Mouse (Mus musculus): Measurements from ENCODE around the gene Foxk1. TPM values are rescaled to one million over a fixed set of nuclear protein-coding genes. Genes with fewer than 3 reads are reported as not detected.

Gene Foxk1
- polyA plus RNA-seq, 1 experiment from 2014 or later: 4.0 TPM

- ATAC-seq (replicated peaks; ENCODE audit: low FRiP score): peak; percentile 92
- peaks cover 8% of the 10 kb centered on the region; the same call in 1 of the 2 replicates for H3K36me3 ChIP-seq (ENCODE audit: control insufficient read depth, insufficient read depth, low read length)
- H3K9me3 ChIP-seq (ENCODE audit: control insufficient read depth, low read length): no peaks in the 10 kb centered on the region
- 1% methylated on average over 60 of the region's 60 CpGs for WGBS
- no peaks in the 10 kb centered on the region for H3K27me3 ChIP-seq (replicated peaks; ENCODE audit: control insufficient read depth, insufficient read depth, low read length)
- peak within 1 kb of the TSS; percentile 84 for H3K4me3 ChIP-seq (ENCODE audit: low read depth, low read length)
- peak within 1 kb of the TSS; percentile 87 for H3K9ac ChIP-seq (ENCODE audit: low read depth, low read length)
- H3K4me1 ChIP-seq (replicated peaks; ENCODE audit: control insufficient read depth, insufficient read depth, low read length): peaks cover 9% of the 10 kb centered on the region
- H3K4me2 ChIP-seq: peak within 1 kb of the TSS; percentile 83
- H3K27ac ChIP-seq (ENCODE audit: low read depth, low read length): peak within 1 kb of the TSS; percentile 84
- DNase-seq (ENCODE audit: low spot score): peak; percentile 98
Observed at GRCm38 (mm10) chr5:142463461-142464454, 62.5 kb downstream of the Foxk1 start, which contains the start of gene Ap5z1. Ap5z1 (plus strand) TSS chr5:142463944.

GRCm38 (mm10) chr5:142468375-142468774 is 67.1 kb downstream of the Foxk1 start:
- WGBS: 93% methylated on average over 13 of the region's 13 CpGs
- no peak overlapping the region for H3K9ac ChIP-seq (ENCODE audit: low read depth, low read length)
- no peak overlapping the region for H3K4me3 ChIP-seq (ENCODE audit: low read depth, low read length)
- H3K9me3 ChIP-seq (ENCODE audit: control insufficient read depth, low read length): no peaks in the 10 kb centered on the region
- ATAC-seq (replicated peaks; ENCODE audit: low FRiP score): no peak
- peaks cover 6% of the 10 kb centered on the region for H3K4me1 ChIP-seq (replicated peaks; ENCODE audit: control insufficient read depth, insufficient read depth, low read length)
- no peaks in the 10 kb centered on the region for H3K27me3 ChIP-seq (replicated peaks; ENCODE audit: control insufficient read depth, insufficient read depth, low read length)
- H3K36me3 ChIP-seq (ENCODE audit: control insufficient read depth, insufficient read depth, low read length): peaks cover 13% of the 10 kb centered on the region; the same call in 1 of the 2 replicates
- H3K27ac ChIP-seq (ENCODE audit: low read depth, low read length): no peak overlapping the region
- no peak for DNase-seq (ENCODE audit: low spot score)
- no peak overlapping the region for H3K4me2 ChIP-seq

- Histone ChIP-seq H3K9me3 (ENCODE audit: control insufficient read depth, low read length) (no peaks in the 10 kb centered on the region), H3K27me3 (replicated peaks; ENCODE audit: control insufficient read depth, insufficient read depth, low read length) (no peaks in the 10 kb centered on the region), H3K9ac (ENCODE audit: low read depth, low read length) (no peak overlapping the region), H3K4me2 (no peak overlapping the region), H3K4me3 (ENCODE audit: low read depth, low read length) (no peak overlapping the region), H3K4me1 (replicated peaks; ENCODE audit: control insufficient read depth, insufficient read depth, low read length) (peaks cover 2% of the 10 kb centered on the region), H3K27ac (ENCODE audit: low read depth, low read length) (no peak overlapping the region), H3K36me3 (ENCODE audit: control insufficient read depth, insufficient read depth, low read length) (peaks cover 13% of the 10 kb centered on the region; the same call in 1 of the 2 replicates)
- DNase-seq (ENCODE audit: low spot score) (no peak), ATAC-seq (replicated peaks; ENCODE audit: low FRiP score) (no peak)
- WGBS: 86% methylated on average over 11 of the region's 11 CpGs
Observed at GRCm38 (mm10) chr5:142469796-142470195, 68.5 kb downstream of the Foxk1 start.

GRCm38 (mm10) chr5:142473696-142474095 is 72.4 kb downstream of the Foxk1 start:
- H3K9me3 ChIP-seq (ENCODE audit: control insufficient read depth, low read length): no peaks in the 10 kb centered on the region
- no peak overlapping the region for H3K4me2 ChIP-seq
- ATAC-seq (replicated peaks; ENCODE audit: low FRiP score) (no peak), DNase-seq (ENCODE audit: low spot score) (no peak)
- no peak overlapping the region for H3K27ac ChIP-seq (ENCODE audit: low read depth, low read length)
- no peak overlapping the region for H3K4me3 ChIP-seq (ENCODE audit: low read depth, low read length)
- H3K4me1 ChIP-seq (replicated peaks; ENCODE audit: control insufficient read depth, insufficient read depth, low read length): 0 out of 2 replicates have a peak, but pooled peaks cover 2% of the 10 kb centered on the region
- H3K36me3 ChIP-seq (ENCODE audit: control insufficient read depth, insufficient read depth, low read length): peaks cover 16% of the 10 kb centered on the region; the same call in 1 of the 2 replicates
- no peak overlapping the region for H3K9ac ChIP-seq (ENCODE audit: low read depth, low read length)
- 86% methylated on average over 10 of the region's 10 CpGs for WGBS
- no peaks in the 10 kb centered on the region for H3K27me3 ChIP-seq (replicated peaks; ENCODE audit: control insufficient read depth, insufficient read depth, low read length)

- peaks cover 10% of the 10 kb centered on the region; the same call in 1 of the 2 replicates for H3K36me3 ChIP-seq (ENCODE audit: control insufficient read depth, insufficient read depth, low read length)
- no peak for DNase-seq (ENCODE audit: low spot score)
- no peak overlapping the region for H3K27ac ChIP-seq (ENCODE audit: low read depth, low read length)
- H3K9ac ChIP-seq (ENCODE audit: low read depth, low read length): no peak overlapping the region
- H3K4me1 ChIP-seq (replicated peaks; ENCODE audit: control insufficient read depth, insufficient read depth, low read length): peaks cover 2% of the 10 kb centered on the region; the same call in 1 of the 2 replicates
- ATAC-seq (replicated peaks; ENCODE audit: low FRiP score): no peak
- H3K9me3 ChIP-seq (ENCODE audit: control insufficient read depth, low read length): no peaks in the 10 kb centered on the region
- no peak overlapping the region for H3K4me3 ChIP-seq (ENCODE audit: low read depth, low read length)
- H3K4me2 ChIP-seq: no peak overlapping the region
- 72% methylated on average over 7 of the region's 7 CpGs for WGBS
- no peaks in the 10 kb centered on the region for H3K27me3 ChIP-seq (replicated peaks; ENCODE audit: control insufficient read depth, insufficient read depth, low read length)
Observed at GRCm38 (mm10) chr5:142475669-142476068, 74.4 kb downstream of the Foxk1 start.

DNA sequence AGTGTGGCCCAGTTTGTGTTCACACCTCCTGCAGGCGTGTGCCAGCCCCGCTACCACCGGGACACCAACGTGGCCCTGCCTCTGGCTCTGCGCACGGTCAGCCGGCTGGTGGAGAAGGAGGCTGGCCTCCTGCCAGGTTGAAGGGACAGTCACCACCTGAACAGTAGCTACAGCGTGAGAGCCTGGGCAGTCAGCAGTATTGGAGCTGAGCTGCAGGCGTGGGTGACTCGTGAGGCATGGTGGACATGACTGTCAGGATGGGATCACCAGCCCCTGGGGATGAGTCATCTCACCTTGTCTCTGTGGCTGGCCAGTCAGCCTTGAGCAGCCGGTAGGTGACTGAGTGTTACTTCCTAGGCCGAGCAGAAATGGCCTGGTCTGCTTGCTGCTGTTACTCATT is 76.0 kb downstream of the Foxk1 start:
- H3K27me3 ChIP-seq (replicated peaks; ENCODE audit: control insufficient read depth, insufficient read depth, low read length): no peaks in the 10 kb centered on the region
- DNase-seq (ENCODE audit: low spot score) (no peak), ATAC-seq (replicated peaks; ENCODE audit: low FRiP score) (no peak)
- H3K4me3 ChIP-seq (ENCODE audit: low read depth, low read length): no peak overlapping the region
- H3K27ac ChIP-seq (ENCODE audit: low read depth, low read length): no peak overlapping the region
- H3K9ac ChIP-seq (ENCODE audit: low read depth, low read length): no peak overlapping the region
- peaks cover 8% of the 10 kb centered on the region; the same call in 1 of the 2 replicates for H3K36me3 ChIP-seq (ENCODE audit: control insufficient read depth, insufficient read depth, low read length)
- H3K4me2 ChIP-seq: no peak overlapping the region
- H3K4me1 ChIP-seq (replicated peaks; ENCODE audit: control insufficient read depth, insufficient read depth, low read length): peaks cover 2% of the 10 kb centered on the region; the same call in 1 of the 2 replicates
- H3K9me3 ChIP-seq (ENCODE audit: control insufficient read depth, low read length): no peaks in the 10 kb centered on the region
- WGBS: 89% methylated on average over 12 of the region's 12 CpGs

DNA sequence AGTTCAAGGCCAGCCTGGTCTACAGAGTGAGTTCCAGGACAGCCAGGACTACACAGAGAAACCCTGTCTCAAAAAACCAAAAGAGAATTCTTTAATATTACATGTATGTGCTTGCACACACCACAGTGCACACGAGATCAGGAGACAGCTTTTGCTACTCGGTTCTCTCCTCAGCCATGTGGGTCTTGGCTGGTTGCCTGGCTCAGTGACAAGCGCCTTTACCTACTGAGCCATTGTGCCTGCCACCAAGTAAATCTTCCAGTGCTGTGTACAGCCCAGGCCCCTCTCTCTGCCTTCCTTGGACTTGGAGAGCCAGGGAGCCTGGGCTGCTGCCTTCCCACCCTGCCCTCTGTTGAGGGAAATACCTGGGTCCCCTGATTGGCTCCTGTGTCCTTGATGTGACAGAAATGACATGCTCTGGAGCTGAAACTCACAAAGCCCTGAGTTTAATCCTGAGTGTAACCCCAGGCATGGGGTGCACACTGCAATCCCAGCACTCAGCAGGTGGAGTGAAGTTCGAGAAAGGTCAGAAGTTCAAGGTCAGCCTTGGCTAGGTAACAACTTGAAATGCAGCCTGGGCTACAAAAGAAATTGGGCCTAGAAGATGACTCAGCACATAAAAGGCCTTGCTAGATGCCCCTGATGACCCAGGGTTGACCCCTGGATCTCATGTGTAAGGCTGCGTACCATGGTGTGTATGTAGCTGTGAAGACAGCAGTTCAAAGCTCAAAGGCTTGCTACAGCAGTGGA is 76.7 kb downstream of the Foxk1 start:
- 91% methylated on average over 5 of the region's 5 CpGs for WGBS
- no peak for DNase-seq (ENCODE audit: low spot score)
- H3K4me2 ChIP-seq: no peak overlapping the region
- no peaks in the 10 kb centered on the region for H3K27me3 ChIP-seq (replicated peaks; ENCODE audit: control insufficient read depth, insufficient read depth, low read length)
- H3K9ac ChIP-seq (ENCODE audit: low read depth, low read length): no peak overlapping the region
- no peaks in the 10 kb centered on the region for H3K9me3 ChIP-seq (ENCODE audit: control insufficient read depth, low read length)
- H3K27ac ChIP-seq (ENCODE audit: low read depth, low read length): no peak overlapping the region
- no peak overlapping the region for H3K4me3 ChIP-seq (ENCODE audit: low read depth, low read length)
- peaks cover 2% of the 10 kb centered on the region; the same call in 1 of the 2 replicates for H3K4me1 ChIP-seq (replicated peaks; ENCODE audit: control insufficient read depth, insufficient read depth, low read length)
- no peak for ATAC-seq (replicated peaks; ENCODE audit: low FRiP score)
- peaks cover 5% of the 10 kb centered on the region; the same call in 1 of the 2 replicates for H3K36me3 ChIP-seq (ENCODE audit: control insufficient read depth, insufficient read depth, low read length)

GRCm38 (mm10) chr5:142478829-142479435 is 77.6 kb downstream of the Foxk1 start:
- WGBS: 36% methylated on average over 17 of the region's 17 CpGs
- no peaks in the 10 kb centered on the region for H3K9me3 ChIP-seq (ENCODE audit: control insufficient read depth, low read length)
- peaks cover 2% of the 10 kb centered on the region; the same call in 1 of the 2 replicates for H3K4me1 ChIP-seq (replicated peaks; ENCODE audit: control insufficient read depth, insufficient read depth, low read length)
- peak; percentile 49 for ATAC-seq (replicated peaks; ENCODE audit: low FRiP score)
- no peak overlapping the region for H3K27ac ChIP-seq (ENCODE audit: low read depth, low read length)
- no peak overlapping the region for H3K4me3 ChIP-seq (ENCODE audit: low read depth, low read length)
- peak overlapping the region; percentile 12; the same call in 1 of the 2 replicates for H3K4me2 ChIP-seq
- H3K27me3 ChIP-seq (replicated peaks; ENCODE audit: control insufficient read depth, insufficient read depth, low read length): no peaks in the 10 kb centered on the region
- H3K9ac ChIP-seq (ENCODE audit: low read depth, low read length): no peak overlapping the region
- H3K36me3 ChIP-seq (ENCODE audit: control insufficient read depth, insufficient read depth, low read length): peaks cover 5% of the 10 kb centered on the region; the same call in 1 of the 2 replicates
- peak; percentile 73 for DNase-seq (ENCODE audit: low spot score)

All from liver, embryonic 11.5 days (tissue).